Mouse (Mus musculus) heart, embryonic 16.5 days (tissue): ENCODE measurements at regions not wholly inside any gene's neighbourhood (a gene's known extent, or its start where the extent isn't known, plus 50 kb on each side); places are given as distances from the start of the nearest gene placed in this dataset.

Source experiments
- ATAC-seq: fragments of 200-750 bp; cut with Nextera tagmentation; replicated peaks from 2 replicates; pipeline ENCODE4 v1.8.0; 2017; ENCODE audit warnings: moderate number of reproducible peaks; ENCODE audit not compliant: insufficient read depth, low FRiP score; ENCODE audit errors: extremely low read depth
- H3K27ac ChIP-seq: fragments of 300-500 bp; sonication (generic); 2 replicates; pipeline ENCODE4 v1.5.1; 2014; ENCODE audit warnings: mild to moderate bottlenecking, low read length, control low read depth, moderate library complexity
- H3K27me3 ChIP-seq: fragments of 300-500 bp; sonication (generic); 2 replicates; pipeline ENCODE4 v1.6.1; 2014; ENCODE audit warnings: low read length, mixed read lengths; ENCODE audit not compliant: control insufficient read depth, insufficient read depth
- H3K36me3 ChIP-seq: fragments of 300-500 bp; sonication (generic); 2 replicates; pipeline ENCODE4 v1.6.1; 2014; ENCODE audit not compliant: control insufficient read depth, insufficient read depth
- H3K4me1 ChIP-seq: fragments of 300-500 bp; sonication (generic); 2 replicates; pipeline ENCODE4 v1.6.1; 2014; ENCODE audit warnings: low read length, mixed read lengths; ENCODE audit not compliant: control insufficient read depth, insufficient read depth
- H3K4me2 ChIP-seq: fragments of 300-500 bp; sonication (generic); 2 replicates; pipeline ENCODE4 v1.6.1; 2014; ENCODE audit warnings: low read depth, mild to moderate bottlenecking, control low read depth, low read length
- H3K4me3 ChIP-seq: fragments of 300-500 bp; sonication (generic); 2 replicates; pipeline ENCODE4 v1.5.1; 2014; ENCODE audit warnings: mild to moderate bottlenecking, control low read depth, low read length
- H3K9ac ChIP-seq: fragments of 300-500 bp; sonication (generic); 2 replicates; pipeline ENCODE4 v1.6.1; 2014; ENCODE audit warnings: low read length, control low read depth
- H3K9me3 ChIP-seq: fragments of 300-500 bp; sonication (generic); replicated peaks from 2 replicates; pipeline ENCODE4 v1.6.1; 2016; ENCODE audit warnings: low read length; ENCODE audit not compliant: control insufficient read depth
- WGBS: fragments of 180-500 bp; shearing (Covaris S2); extraction: QIAGEN DNeasy Blood & Tissue Kit; methylation state at CpG from one replicate; pipeline ENCODE4 v1.1.7; 2014; 5-methylcytosine and 5-hydroxymethylcytosine counted together

DNA sequence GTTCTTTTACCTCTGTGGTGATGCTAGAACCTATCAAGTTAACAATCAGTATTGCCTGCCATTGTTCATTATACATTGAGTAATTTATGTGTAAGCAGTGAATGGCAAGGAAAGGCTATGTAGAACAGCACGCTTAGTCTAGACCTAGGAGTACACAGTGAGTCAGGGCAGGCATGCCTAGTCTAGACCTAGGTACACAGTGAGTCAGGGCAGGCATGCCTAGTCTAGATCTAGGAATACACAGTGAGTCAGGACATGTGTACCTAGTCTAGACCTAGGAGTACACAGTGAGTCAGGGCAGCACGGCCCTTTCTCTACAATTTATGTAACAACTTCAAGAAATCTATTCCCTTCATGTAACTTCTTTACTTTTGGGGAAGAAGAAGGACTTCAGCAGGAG lies 347.2 kb downstream of the Tmem232 start:
- Histone ChIP-seq H3K4me2 (no peak overlapping the region), H3K4me3 (no peak overlapping the region), H3K27ac (no peak overlapping the region), H3K36me3 (no peaks in the 10 kb centered on the region), H3K27me3 (no peaks in the 10 kb centered on the region), H3K9ac (no peak overlapping the region), H3K4me1 (peaks cover 5% of the 10 kb centered on the region; the same call in 1 of the 2 replicates), H3K9me3 (no peaks in the 10 kb centered on the region)
- 83% methylated on average over 2 of the region's 2 CpGs for WGBS
- ATAC-seq = no peak

DNA sequence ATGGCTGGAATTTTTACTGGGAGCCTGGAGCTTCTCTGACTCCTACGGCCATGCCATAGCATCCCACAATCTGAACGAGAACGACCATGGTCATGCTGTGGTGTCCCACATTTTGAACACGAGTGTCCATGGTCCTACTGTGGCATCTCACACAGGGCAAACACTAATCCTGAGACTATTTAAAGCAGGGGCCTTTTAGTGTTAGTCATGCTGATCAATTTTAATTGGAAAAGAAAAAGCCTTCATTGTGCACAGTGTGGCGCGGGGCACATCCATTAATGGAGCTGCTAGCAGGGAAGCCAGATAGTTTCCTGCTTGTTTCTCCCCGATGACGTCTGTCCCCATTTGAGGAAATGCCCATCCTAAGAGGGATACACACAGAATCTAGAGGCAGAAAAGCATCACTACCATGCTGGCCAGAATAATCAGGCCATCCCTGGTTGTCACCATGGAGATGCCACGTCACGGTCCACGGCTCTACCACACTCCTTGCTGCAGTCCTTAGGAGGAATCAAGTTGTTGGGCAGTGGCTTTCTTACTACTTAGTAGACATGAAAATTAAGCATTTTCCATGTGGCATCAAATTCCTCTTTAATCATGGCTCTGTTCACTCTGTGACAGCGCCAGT lies 348.0 kb downstream of the Tmem232 start:
- no peak overlapping the region for H3K27ac ChIP-seq
- no peaks in the 10 kb centered on the region for H3K27me3 ChIP-seq
- H3K9ac ChIP-seq = no peak overlapping the region
- H3K4me2 ChIP-seq = no peak overlapping the region
- H3K9me3 ChIP-seq = no peaks in the 10 kb centered on the region
- peaks cover 5% of the 10 kb centered on the region; the same call in 1 of the 2 replicates for H3K4me1 ChIP-seq
- ATAC-seq = no peak
- H3K4me3 ChIP-seq = no peak overlapping the region
- WGBS = 74% methylated on average over 12 of the region's 12 CpGs
- H3K36me3 ChIP-seq = no peaks in the 10 kb centered on the region

DNA sequence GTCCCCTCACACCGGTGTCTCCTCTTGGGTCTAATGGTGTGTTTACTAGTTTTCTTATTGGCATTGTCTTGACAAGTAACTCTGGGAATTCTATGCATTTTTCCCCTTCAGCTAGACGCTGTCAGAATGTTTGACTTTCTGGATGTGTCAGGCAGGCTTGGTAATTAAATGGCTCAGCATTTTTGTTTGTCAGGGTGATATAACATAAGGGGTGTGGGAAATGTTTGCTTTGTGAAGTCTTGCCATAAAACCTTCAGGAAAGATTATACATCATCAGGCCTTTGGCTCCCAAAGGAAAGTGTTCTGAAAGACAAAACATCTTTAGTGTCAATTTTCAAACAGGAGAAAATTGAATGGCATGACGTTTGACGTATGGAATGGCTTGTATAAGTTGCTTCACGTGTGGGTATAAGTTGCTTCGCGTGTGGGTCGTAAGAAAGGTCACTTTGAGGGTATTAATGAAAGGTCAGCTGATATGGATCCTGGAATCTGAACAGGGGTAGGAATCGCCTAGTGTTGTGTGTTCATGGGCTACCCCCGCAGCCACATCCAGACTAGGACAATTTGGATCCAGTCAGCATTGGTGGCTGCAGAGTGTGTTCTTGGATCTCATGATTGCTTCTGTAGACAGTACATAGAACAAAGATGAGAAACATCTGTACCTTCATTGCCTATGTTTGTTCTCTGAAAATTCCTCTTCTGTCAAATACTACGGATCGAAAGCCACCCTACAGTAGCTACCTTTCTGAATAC lies 349.6 kb downstream of the Tmem232 start:
- H3K9me3 ChIP-seq = no peaks in the 10 kb centered on the region
- ATAC-seq = no peak
- H3K27me3 ChIP-seq = no peaks in the 10 kb centered on the region
- peaks cover 5% of the 10 kb centered on the region; the same call in 1 of the 2 replicates for H3K4me1 ChIP-seq
- 65% methylated on average over 12 of the region's 12 CpGs for WGBS
- no peak overlapping the region for H3K4me3 ChIP-seq
- no peak overlapping the region for H3K4me2 ChIP-seq
- no peak overlapping the region for H3K27ac ChIP-seq
- no peaks in the 10 kb centered on the region for H3K36me3 ChIP-seq
- no peak overlapping the region for H3K9ac ChIP-seq

DNA sequence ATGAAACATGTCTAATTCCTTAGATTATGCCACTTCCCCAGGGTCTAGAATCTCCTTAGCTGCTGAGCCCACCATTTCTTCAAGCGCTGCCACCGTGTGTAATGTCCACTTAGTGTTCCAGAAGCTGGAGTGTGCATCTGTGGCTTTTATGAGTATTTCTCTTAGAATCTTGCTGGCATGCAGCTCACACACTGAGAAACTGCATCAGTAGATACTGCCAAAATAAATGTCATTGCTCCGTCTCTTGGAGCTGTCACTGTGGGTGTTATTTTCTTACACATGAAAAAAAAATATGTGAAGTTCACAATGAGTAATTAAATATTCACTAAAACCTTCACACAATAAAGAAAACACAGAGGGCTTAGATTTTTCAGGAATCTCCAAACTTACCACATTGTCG lies 345.3 kb upstream of the 4930583I09Rik start:
- H3K27ac ChIP-seq = no peak overlapping the region
- H3K27me3 ChIP-seq = no peaks in the 10 kb centered on the region
- no peak overlapping the region for H3K4me3 ChIP-seq
- no peaks in the 10 kb centered on the region for H3K9me3 ChIP-seq
- WGBS = 65% methylated on average over 4 of the region's 4 CpGs
- H3K4me1 ChIP-seq = no peaks in the 10 kb centered on the region
- H3K36me3 ChIP-seq = no peaks in the 10 kb centered on the region
- ATAC-seq = no peak
- no peak overlapping the region for H3K4me2 ChIP-seq
- H3K9ac ChIP-seq = no peak overlapping the region

DNA sequence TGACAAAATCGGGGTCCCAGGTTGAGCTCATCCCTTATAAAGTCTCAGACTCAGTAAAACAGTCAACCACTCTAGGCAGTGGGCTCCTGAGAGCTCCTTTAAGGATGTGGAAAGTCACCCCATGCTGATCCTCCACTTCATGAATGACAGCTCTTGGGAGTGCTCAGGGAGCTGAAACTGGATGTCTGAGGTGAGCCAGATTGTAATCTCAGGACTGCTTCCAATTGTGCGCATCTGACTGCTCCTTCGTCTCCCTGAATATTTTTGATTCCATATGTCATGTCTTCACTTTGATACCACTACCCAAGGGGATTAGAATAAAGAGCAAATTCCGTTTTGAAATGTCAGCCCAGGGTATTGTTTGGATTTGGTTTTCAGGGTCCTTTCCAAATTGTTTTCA lies 339.9 kb upstream of the 4930583I09Rik start:
- no peak overlapping the region for H3K27ac ChIP-seq
- 74% methylated on average over 4 of the region's 4 CpGs for WGBS
- H3K4me3 ChIP-seq = no peak overlapping the region
- H3K9me3 ChIP-seq = no peaks in the 10 kb centered on the region
- H3K4me1 ChIP-seq = no peaks in the 10 kb centered on the region
- H3K4me2 ChIP-seq = no peak overlapping the region
- no peaks in the 10 kb centered on the region for H3K27me3 ChIP-seq
- H3K9ac ChIP-seq = no peak overlapping the region
- no peaks in the 10 kb centered on the region for H3K36me3 ChIP-seq
- ATAC-seq = no peak

DNA sequence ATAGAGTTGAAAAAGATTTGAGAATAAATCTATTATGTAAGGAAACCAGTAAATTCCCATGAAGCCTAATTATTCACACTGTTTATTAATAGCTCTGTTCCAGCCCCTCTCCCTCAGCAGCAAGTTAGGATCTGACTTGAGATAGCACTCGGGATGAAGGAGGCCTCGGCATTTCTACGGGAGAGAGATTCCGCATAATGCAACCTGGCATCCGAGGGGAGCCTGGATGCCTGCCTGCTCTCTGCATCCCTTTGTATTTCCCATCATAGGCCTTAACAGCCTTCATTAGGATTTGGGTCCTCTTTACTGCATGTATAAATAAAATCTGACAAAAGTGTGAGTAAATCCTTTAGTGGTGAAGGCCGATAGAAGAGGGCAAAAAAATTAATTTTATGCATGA lies 338.2 kb upstream of the 4930583I09Rik start:
- H3K36me3 ChIP-seq = no peaks in the 10 kb centered on the region
- H3K27me3 ChIP-seq = no peaks in the 10 kb centered on the region
- H3K4me1 ChIP-seq = no peaks in the 10 kb centered on the region
- H3K9me3 ChIP-seq = no peaks in the 10 kb centered on the region
- no peak overlapping the region for H3K4me3 ChIP-seq
- H3K27ac ChIP-seq = no peak overlapping the region
- H3K4me2 ChIP-seq = no peak overlapping the region
- H3K9ac ChIP-seq = no peak overlapping the region
- WGBS = 86% methylated on average over 6 of the region's 6 CpGs
- no peak for ATAC-seq

DNA sequence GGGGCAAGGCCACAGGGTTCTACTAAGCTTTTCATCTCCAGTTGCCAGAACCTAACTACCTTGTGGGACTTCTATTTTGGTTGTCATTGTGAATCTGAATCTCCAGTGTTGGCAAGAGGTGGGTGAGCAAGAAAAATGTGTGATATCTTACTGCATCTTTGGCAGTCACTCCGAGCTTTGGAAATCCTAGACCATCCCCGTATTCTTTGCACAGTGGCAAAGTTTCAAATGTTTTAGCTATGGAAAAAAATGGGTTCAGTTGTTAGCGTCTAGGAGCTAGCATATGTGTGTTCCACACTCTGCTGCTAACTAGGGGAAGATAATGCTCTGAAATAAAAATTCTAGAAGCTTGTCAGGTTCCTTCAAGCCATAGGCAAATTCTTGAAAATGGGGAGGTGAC lies 337.4 kb upstream of the 4930583I09Rik start:
- H3K4me3 ChIP-seq = no peak overlapping the region
- no peak overlapping the region for H3K27ac ChIP-seq
- no peak overlapping the region for H3K4me2 ChIP-seq
- no peaks in the 10 kb centered on the region for H3K27me3 ChIP-seq
- H3K9ac ChIP-seq = no peak overlapping the region
- no peaks in the 10 kb centered on the region for H3K4me1 ChIP-seq
- no peaks in the 10 kb centered on the region for H3K36me3 ChIP-seq
- H3K9me3 ChIP-seq = no peaks in the 10 kb centered on the region
- 84% methylated on average over 3 of the region's 3 CpGs for WGBS
- no peak for ATAC-seq

- Histone ChIP-seq H3K4me1 (no peaks in the 10 kb centered on the region), H3K9me3 (no peaks in the 10 kb centered on the region), H3K4me3 (no peak overlapping the region), H3K36me3 (no peaks in the 10 kb centered on the region), H3K9ac (no peak overlapping the region), H3K4me2 (no peak overlapping the region), H3K27ac (no peak overlapping the region), H3K27me3 (no peaks in the 10 kb centered on the region)
- ATAC-seq = no peak
- 69% methylated on average over 4 of the region's 4 CpGs for WGBS
These were observed 334.8 kb upstream of the 4930583I09Rik start for GRCm38 (mm10) chr17:65170691-65171090.

GRCm38 (mm10) chr17:65169981-65170617 lies 334.2 kb upstream of the 4930583I09Rik start:
- no peaks in the 10 kb centered on the region for H3K9me3 ChIP-seq
- no peak overlapping the region for H3K4me2 ChIP-seq
- H3K27me3 ChIP-seq = no peaks in the 10 kb centered on the region
- WGBS = 68% methylated on average over 4 of the region's 4 CpGs
- no peak for ATAC-seq
- no peak overlapping the region for H3K27ac ChIP-seq
- H3K4me1 ChIP-seq = no peaks in the 10 kb centered on the region
- no peak overlapping the region for H3K4me3 ChIP-seq
- H3K36me3 ChIP-seq = no peaks in the 10 kb centered on the region
- H3K9ac ChIP-seq = no peak overlapping the region
